Mouse (Mus musculus) cerebellum, adult 9-10 months (tissue): ENCODE measurements around the gene Aldh3b1.
A peak's percentile ranks its signal among the peaks of the same experiment; 100 is the strongest.
"Not testable (repeated sequence)": the region's sequence is repeated elsewhere in the genome, so short reads cannot be mapped to it uniquely, and the experiment has no call there.

Source experiments
- DNase-seq: peaks from one replicate; pipeline ENCODE4 v3.0.0; 2022

Aldh3b1 gene

DNA sequence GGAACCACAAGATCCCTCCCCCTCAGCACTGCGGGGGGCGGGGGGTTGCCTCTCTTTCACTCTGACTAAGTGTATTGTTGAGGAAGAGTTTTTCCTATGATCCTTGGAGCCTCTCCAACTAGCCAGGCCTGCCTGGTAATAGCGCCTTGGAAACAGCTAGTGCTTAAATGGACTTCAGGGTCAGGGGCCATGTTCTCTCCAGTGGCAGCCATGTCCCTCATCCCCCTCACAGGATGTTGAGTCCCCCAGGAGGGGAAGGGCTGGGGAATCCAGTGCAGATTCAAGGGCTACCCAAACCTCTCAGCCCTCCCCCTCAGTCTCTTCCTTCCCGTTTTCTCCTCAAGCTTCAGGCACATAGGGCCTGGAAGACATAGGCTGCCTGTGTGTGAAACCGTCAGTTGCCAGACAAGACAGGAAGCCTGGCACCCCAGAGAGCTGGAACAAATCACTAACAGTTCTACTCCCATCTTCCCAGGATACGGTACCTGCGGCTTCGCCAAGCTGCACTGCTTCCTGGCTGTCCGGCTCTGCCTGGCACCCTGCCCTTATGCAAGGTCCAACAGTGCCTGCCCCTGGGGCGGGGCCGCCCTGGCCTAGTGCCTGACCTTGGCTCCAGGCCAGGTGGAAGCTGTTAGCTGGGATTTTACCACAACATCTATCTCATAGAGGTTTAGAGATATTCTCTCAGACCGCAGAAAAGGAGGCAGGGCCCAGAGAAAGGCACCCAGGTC lies at the start of gene Aldh3b1:
TSS of gene Aldh3b1 (minus strand) at position 598 of the 731 bp plus-strand sequence.
- peak; percentile 93 for DNase-seq

DNA sequence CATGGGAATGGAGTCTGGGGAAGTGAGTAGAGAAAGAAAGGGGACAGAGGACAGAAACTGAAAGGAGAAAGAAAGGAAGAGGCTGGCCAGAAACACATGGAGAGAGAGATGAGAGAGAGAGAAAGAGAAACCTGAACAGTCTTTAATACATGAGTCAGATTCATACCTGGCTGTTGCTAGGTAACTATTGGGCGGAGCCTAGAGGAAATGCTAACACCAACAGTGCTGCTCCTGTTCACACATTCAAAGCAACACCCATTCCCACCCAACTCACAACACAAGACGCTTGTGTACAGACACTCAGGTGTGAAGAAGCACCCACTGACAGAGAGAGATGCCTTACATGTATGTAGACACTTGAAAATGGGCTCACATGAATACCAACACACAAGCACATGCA lies 46.3 kb upstream of the Aldh3b1 start:
- no peak for DNase-seq

DNA sequence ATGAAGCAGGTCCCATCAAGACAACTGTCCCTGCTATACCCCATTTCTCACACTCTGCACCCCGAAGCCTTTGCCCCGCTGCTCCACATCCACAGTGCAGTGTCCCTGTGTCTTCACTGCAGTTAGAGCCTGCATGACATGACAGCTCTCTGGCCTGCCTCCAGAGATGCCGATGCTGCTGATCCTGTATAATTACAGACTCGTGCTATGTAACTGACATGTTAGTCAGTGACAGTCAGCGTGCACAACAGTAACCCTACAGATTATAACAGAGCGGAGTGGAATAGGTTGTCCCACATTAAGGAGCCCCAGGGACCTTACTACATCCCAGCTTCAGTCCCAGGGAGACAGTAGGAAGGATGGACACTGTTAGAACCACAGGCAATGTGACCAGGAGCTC lies 45.0 kb upstream of the Aldh3b1 start:
- DNase-seq: not testable (repeated sequence)

DNA sequence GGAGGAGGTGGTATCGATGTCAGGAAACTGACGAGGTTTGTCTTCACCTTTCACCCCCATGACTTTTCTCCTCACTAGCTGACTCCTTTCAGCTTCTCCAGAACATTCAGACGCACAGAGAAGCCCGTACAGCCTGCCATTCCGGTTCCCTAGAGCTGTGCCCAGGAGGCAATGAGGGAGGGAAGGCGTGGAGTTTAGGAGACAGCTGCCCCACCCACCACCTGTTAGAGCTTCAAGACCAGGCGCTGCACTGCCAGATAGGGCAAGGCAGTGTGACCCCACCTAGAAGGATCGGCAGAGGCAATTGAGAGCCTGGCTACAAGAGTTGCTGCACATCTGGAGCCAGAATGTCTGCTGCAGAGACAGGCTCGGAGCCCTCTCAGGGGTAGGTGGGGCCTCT lies 42.6 kb upstream of the Aldh3b1 start, which contains the start of gene Aldh3b2:
TSS of gene Aldh3b2 (plus strand) at position 100 of the 400 bp plus-strand sequence.
- DNase-seq: no peak

DNA sequence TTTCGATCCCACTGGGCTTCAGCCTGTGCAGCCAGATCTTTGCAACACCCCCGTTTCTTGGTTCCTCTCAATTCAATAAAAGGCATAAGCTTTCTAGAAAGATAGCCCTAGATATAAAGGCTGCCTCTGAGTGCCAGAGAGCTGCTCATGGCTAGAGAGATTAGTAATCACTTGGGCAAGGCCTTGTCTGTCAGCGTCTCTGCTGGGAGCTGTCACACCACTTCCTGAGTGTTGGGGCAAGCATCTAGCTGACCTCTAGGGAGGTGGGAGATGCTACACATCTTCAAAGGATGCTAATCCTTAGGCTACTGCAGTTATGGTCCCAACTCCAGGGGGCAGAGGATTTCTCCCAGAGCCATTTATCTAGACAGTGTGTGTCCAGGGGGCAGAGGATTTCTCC lies 37.6 kb upstream of the Aldh3b1 start:
- DNase-seq: no peak

DNA sequence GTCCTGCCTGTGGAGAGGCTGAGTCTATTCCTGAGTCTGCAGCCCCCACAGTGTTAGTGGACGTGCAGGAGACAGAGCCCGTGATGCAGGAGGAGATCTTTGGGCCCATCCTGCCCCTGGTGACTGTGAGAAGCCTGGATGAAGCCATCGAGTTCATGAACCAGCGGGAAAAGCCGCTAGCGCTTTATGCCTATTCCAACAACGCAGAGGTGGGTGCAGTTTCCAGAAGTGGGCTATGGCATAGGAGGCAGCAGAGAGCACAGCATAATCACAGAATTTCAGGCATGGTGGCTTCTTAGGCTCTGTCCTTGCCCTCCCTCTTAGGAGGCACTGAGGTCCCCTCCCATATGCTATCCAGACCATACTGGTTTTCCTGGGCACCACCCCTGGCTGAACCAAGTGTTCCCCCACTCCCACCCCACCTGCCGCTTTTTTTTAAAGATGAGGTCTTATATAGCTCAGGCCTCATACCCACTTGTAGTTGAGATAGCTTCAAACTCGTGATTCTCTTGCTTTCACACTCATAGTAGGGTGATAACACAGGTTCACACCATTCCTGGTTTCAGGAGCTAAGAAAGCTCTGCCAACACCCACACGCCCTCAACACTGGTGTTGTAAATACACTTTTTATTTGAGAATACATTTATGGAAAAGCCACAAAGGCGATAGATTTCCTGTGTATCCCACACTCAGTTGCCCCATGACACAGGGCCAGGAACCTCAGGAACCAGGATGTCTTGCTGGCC lies 36.9 kb upstream of the Aldh3b1 start:
- no peak for DNase-seq

DNA sequence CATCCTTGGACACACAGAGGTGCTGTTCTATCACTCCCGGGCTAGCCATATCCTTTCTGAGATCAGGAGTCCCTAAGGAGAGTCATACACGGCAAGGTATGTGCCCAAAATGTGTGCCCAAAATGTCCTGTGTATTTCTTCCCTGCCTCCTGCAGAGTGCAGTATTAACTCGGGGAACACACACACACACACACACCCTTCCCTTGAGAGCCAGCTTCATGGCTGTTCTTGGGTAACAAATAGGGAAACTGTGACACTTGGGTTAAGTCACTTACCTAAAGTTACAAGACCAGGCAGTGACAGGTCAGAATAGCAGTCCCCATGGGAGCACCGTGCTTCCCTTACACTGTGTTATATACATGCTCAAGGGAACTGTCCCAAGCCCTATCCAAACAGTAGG lies 34.4 kb upstream of the Aldh3b1 start:
- no peak for DNase-seq

DNA sequence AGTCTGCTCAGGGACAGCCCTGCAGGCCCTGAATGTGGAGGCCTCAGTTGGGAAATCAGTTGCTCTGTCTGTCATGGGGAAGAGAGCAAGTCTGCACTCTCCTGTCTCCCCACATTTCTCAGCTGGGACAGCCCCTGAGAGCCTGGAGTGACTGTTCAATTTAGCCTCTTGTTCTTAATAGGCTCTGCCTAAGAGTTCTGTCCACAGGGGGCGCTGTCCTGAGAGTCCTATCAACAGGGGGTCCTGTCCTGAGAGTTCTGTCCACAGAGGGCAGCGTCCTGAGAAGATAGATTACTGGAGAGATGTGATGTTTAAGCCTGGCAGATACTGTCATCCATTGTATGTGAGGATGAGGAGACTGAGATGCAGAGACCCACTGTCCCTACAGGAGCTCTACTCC lies 32.9 kb upstream of the Aldh3b1 start:
- DNase-seq: no peak

DNA sequence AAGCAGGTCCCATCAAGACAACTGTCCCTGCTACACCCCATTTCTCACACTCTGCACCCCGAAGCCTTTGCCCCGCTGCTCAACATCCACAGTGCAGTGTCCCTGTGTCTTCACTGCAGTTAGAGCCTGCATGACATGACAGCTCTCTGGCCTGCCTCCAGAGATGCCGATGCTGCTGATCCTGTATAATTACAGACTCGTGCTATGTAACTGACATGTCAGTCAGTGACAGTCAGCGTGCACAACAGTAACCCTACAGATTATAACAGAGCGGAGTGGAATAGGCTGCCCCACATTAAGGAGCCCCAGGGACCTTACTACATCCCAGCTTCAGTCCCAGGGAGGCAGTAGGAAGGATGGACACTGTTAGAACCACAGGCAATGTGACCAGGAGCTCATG lies 32.2 kb upstream of the Aldh3b1 start:
- DNase-seq: not testable (repeated sequence)

DNA sequence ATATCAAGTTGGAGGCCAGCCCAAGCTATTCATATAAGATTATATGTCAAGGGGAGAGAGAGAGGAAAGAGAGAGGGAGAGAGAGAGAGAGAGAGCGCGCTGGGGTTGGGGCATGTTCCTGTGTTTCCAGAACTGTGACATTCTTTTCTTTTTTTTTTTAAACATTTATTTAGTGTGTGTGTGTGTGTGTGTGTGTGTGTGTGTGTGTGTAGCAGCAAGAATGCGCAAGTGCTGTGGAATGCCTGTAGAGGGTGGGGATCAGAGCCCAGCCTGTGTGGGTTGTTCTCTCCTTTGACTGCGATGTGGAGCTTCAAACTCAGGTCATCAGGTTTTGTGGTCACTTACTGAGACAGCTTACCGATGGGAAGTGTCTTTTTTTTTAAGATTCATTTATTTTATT lies 30.6 kb upstream of the Aldh3b1 start:
- no peak for DNase-seq

DNA sequence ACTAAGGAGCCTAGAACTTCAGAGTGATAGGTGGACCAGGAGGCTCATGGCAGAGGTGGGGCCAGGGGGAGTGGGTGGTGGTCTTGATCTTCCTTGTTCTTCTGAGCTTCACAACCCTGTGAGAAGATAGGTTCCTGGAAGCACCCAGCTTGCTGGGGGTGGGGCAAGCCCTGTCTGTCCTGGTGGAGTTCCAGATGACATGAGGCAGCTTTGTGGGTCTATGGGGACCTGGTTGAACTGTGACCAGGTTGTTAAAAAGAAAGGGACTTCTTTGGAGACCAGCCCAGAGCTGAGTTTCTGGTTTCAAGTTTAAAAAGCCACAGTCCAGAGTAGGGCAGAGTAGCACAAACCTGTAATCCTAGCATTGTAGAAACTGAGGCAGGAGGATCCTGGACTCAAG lies 29.4 kb upstream of the Aldh3b1 start:
- no peak for DNase-seq

DNA sequence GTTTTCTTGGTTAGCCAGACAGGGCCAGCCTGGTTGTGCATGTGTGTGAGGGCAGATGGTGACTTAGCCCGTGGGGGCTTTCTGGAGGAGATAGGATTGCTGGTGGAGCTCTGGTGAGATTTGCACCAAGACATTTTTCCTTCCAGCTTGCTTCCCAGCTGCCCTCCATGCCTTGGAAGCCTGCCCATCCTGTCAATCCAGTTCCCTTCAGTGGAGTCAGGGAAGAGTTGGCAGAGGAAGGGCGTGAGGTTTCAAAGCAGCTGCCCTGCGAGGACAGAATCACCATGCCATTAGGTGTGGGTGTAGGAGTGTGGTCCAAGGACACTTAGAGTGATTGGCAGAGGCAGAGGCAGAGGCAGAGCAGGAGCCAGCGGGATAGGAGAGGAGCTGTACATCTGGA lies 28.9 kb upstream of the Aldh3b1 start, which contains the start of gene Aldh3b3:
TSS of gene Aldh3b3 (plus strand) at position 176 of the 400 bp plus-strand sequence.
- no peak for DNase-seq

DNA sequence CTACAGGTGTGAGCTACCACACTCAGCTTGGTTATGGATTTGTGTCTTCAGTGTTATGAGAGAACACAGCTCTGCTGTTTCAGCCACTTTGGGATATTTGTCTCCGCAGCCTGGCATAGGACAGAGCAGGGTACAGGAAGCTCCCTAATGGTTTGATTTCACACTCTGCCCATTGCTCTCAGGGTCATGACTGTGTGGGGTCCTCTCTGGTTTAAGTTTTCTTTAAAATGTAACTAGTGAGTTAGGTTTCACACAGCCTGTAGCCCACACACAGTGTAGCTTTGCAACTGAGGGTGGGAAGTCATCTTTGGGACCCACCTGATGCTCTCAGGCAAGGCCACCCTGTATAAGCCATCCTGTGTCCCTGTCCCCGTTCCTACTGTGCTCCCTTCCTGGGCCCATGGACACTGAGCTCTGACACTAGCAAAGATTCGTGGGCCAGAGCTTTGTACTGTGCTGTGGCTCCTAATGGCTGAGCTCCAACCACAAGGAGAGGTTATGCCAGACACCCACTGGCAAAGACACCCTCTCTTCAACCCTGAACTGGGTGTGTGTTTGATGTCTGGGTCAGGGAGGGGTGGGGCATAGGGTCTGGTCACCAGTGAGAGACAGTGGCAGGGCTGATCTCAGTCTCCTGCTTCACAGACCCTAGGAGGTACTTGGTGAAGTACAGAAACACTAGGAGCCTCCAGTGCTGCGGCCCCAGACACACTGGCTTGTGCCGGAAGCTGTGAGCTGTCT lies 27.9 kb upstream of the Aldh3b1 start:
- not testable (repeated sequence) for DNase-seq

DNA sequence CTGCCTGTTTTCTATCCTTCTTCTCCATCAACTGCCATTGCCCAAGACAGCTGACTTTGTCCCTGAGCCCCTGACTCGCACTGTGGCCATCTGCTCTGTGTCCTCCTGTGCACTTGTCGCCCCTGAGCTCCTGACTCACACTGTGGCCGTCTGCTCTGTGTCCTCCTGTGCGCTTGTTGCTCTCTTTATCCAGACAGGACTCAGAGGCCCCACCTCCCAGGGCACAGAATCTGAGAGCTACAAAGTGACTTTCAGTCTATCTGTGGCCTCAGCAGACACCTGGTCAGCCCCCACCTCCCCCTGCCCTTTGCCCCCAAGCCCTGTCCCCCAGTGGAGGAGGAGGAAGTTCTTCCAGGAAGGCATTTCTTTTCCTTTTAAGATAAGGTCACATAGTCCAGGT lies 26.2 kb upstream of the Aldh3b1 start:
- no peak for DNase-seq

DNA sequence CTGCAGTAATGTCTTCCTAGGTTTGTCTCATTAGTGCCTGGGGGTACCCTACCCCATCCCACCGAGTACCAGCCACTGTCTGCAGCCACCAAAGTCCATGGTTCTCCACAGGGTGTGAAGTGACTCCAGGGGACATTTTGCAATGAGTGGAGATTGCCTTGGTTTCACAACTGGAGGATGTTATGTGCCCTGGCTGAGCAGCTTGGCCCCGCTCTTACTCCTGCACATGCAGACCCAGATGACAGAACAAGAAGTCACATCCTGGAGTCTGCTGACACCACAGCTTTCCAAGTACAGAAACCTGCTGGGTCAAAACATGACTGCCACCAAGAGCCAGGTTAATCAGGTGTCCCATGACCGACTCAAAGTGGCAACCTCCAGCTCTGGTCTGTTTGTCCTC lies 25.4 kb upstream of the Aldh3b1 start:
- no peak for DNase-seq

DNA sequence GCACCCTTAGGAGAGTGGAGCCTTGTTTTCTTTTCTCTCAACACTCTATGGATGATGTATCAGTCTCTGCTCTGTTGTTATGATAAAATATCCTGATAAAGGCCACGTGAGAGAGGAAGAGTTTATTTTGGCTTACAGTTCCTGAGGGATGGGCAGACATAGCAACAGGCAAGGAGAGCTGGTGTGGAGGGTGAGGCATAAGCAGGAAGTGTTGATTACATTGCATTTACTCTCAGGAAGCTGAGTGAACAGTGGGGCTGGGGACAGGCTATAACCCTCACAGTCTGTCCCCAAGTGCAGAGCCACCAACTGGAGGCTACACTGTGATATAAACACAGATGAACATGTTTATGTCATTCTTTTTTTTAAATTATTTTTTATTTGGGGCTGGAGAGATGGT lies 22.5 kb upstream of the Aldh3b1 start:
- DNase-seq: no peak

DNA sequence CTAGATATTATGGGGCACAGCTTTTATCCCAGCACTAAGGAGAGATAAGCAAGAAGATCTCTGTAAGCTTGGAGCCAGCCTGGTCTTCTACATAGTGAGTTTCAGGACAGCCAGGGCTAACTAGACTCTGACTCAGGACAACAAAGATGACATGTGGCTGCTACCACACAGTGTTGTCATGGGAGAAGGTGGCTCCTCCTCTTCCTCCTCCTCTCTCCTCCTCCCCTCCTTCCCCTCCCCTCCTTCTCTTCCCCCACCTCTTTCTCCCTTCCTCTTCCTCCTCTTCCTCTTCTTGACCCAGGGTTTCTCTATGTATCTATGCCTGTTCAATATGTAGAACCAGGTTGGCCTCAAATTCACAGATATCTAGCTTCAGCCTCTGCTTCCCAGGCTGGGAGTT lies 21.9 kb upstream of the Aldh3b1 start:
- DNase-seq: no peak

DNA sequence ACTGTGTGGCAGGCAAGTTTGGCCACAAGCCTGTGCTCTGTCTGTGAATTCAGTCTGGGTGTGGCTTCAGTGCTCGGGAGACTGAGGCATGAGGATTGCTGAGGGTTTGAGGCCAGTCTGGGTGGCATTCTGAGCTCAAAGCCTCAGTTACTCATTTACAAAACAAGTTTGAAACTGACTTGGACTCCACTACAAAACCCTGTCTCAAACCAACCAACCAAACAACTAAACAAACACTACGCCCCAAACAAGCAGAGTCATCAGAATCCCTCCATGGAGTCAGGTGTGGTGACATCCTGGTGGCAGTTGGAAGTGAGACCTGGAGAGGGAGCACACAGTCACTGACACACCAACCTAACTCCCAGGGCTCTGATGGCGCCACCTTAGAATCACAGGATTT lies 20.7 kb upstream of the Aldh3b1 start:
- no peak for DNase-seq

DNA sequence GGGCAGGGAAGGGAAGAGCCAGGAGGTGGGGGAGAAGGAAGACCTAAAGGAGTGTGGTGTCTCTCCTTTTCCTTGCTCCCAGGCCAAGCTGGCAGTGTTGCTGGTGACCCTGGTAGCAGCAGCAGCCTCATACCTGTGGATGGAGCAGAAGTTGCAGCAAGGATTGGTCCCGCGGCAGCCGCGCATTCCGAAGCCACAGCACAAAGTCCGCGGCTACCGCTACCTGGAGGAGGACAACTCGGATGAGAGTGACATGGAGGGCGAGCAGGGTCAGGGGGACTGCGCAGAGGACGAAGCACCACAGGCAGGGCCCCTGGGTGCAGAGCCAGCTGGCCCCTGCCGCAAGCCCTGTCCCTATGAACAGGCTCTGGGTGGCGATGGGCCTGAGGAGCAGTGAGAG lies 18.9 kb upstream of the Aldh3b1 start:
- no peak for DNase-seq

DNA sequence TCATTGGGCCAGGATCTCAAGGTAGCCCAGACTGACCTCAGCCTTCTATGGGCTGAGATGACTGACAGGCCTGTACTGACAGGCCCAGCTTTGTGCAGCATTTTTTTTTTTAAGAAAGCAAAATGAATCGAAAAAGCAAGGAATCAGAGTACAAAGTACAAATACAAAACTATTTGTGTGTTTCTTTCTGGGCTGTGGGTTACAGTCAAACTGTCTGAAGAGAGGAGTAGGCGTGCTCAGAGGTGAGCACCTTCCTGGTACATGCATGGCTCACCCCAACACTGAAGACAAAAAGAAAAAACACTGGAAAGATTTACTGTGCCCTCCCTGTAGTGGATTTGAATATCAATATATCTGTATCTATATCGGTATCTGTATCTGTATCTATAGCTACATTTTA lies 18.2 kb upstream of the Aldh3b1 start:
- no peak for DNase-seq

DNA sequence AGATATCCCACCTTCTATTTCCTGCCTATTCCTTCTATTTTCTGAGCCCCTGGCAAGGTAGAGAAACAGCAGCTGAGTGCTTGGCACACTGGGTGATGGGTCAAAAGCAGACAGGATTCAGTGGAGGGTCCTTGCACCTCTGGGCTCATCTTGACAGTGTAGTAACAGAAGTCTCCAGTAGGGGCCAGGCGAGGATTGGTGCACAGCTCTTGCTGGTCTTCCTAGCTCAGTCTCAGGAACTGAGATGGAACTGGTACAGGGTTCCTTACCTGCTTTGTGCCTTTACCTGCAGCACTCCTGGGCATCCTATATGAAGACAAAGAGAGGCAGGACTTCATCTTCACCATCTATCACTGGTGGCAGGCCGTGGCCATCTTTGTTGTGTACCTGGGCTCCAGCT lies 17.1 kb upstream of the Aldh3b1 start:
- DNase-seq: peak; percentile 65

DNA sequence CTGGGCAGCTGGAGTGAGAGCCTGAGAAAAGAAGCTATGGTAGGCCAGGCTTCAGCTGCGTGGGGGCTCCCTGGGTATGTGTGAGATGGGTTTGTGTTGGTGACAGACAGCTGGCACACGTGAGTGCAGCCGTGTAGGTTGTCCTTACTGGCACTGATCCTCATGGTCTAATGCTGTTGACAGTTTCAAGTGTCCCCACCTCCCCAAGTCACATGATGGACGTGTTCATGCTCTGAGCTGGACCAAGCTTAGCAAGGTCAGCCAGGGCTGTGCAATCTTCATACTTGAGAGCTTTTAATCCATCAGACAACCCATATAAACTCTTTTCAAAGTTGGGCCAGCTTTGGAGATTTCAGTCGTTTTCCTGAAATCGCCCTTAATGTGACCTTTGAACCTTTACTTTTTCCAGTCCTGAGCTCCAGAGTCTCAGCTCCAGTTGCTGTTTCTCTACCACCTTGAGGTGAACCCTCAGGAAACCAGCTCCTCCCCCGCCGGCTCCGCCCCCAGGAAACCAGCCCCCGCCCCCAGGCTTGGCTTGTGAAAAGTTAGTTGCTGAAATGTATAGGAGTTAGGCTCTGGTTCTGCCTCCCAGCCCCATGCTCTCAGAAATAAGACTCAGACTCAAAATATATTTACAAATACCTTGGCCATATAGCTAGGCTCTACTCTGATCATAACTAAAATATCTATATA lies 16.4 kb upstream of the Aldh3b1 start:
- no peak for DNase-seq
